Mouse (Mus musculus): ENCODE measurements around the gene Rbm45. TPM values are rescaled to one million over a fixed set of nuclear protein-coding genes. Genes with fewer than 3 reads are reported as not detected.

The Rbm45 gene
- total RNA-seq, 2 experiments from 2014 or later: 36.2 to 38.1 TPM

DNA sequence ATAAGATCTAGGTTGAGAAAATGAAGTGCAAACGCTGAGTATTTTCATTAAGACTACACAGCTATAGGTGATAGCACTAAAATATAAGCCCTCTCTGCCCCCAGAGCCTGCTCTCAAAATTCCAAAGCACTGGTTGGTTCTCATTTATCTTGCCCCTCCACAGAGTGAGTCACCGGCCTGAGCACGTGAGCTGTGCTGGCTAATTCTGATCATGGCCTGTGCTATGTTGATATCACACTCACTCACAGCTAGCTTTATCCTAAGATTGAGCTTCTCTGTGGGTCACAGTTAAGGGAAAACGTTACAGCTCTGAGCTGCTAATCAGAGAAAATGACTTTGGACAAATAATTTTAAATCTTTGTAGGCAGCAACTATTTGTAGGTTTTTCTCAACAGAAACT lies 2.5 kb downstream of the Rbm45 start:
- no peak for DNase-seq (ENCODE audit: low spot score in 2 of 2)
- intact Hi-C loops (cut with DNase I): no loop called here

DNA sequence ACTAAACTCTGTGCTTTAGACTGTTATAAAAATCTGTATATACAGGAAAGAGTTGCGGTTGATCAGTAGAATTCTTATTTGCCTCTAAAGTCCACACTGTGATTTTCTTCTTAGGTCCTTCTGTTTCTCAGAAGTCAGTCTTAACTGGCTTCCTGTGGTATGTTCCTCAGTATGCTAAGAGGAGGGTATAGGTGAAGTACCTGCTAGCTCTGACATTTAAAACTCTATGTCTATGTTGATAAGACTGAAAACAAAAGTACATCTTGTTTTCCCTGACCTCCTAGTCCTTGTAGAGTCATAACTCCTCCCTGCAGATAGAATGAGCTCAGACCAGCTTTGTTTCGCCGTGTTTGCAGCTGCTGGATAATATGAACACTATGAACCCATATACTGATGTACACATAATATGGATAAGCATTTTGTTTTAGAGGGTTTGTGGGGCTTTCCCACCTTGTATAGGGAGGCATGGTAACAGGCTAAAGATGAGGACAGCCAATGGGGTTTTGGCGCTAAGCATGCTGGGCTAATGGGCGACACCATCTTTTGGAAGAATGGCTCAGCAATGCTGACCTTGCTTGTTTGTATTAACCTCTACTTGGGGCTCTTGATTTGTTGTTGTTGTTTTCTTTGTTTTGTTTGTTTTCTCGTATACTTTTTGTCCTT lies 4.9 kb downstream of the Rbm45 start:
- intact Hi-C loops (cut with DNase I): no loop called here
- no peak for DNase-seq (ENCODE audit: low spot score in 2 of 2)

- no peak for DNase-seq (ENCODE audit: low spot score in 2 of 2)
- intact Hi-C loops (cut with DNase I): no loop called here
Measured at GRCm38 (mm10) chr2:76378646-76379045, 8.9 kb downstream of the Rbm45 start.

- intact Hi-C loops (cut with DNase I): no loop called here
- DNase-seq (ENCODE audit: low spot score in 2 of 2): no peak
Measured at GRCm38 (mm10) chr2:76386531-76386930, 16.7 kb downstream of the Rbm45 start.

DNA sequence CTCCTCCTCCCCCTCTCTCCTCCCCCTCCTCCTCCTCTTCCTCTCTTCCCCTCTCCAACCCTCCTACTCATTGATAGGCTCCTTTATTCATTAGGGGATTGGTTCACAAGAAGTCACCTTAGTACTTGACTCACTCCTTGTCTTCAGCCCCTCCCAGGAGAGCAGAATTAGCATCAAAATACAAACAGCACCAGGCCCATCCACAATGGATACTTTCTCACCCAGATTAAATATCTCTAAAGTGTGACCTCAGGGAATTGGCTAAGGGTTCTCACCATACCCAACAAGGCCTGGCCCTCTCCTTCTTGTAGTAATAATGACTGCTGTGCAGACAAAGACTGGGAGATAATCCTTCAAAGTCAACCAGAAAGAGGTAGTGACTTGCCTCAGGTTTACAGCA lies 30.4 kb downstream of the Rbm45 start:
- no peak for DNase-seq (ENCODE audit: low spot score in 2 of 2)
- intact Hi-C loops (cut with DNase I): no loop called here

GRCm38 (mm10) chr2:76405596-76406150 lies 35.9 kb downstream of the Rbm45 start:
- intact Hi-C loops (cut with DNase I): loop anchor here (2.0 kb wide), 1 partner anchor 35 kb away; no protein-coding TSS in a partner anchor
- peak; percentile 11 to 24 for DNase-seq (ENCODE audit: low spot score in 2 of 2)

- intact Hi-C loops (cut with DNase I): loop anchor here (2.0 kb wide), 1 partner anchor 36 kb away; no protein-coding TSS in a partner anchor
- peak; percentile 74 to 87 for DNase-seq (ENCODE audit: low spot score in 2 of 2)
Measured at GRCm38 (mm10) chr2:76406151-76406936, 36.6 kb downstream of the Rbm45 start, which contains the start of gene Osbpl6. TSS of gene Osbpl6 (plus strand) at chr2:76406508.

- intact Hi-C loops (cut with DNase I): loop anchor here (2.0 kb wide), 1 partner anchor 36 kb away; no protein-coding TSS in a partner anchor
- peak; percentile 77 to 81 for DNase-seq (ENCODE audit: low spot score in 2 of 2)
Measured at GRCm38 (mm10) chr2:76406937-76407441, 37.2 kb downstream of the Rbm45 start.

DNA sequence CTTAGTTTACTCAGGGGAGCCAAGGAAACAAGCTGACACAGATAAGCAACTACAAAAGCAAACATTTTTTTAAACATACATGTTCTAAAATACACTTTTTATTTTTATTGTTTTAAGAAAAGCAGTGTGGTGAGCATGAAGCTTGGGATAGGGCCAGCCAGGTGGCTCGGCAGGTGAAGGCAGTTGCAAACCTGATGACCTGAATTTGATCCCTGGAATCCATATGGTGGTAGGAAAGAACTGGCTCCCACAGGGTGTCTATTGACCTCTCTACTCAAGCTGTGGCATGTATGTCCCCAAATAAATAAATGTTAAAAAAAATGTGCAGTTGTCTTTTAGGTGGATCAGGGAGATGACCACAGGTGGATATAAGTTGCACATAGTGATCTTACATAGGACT lies 39.7 kb downstream of the Rbm45 start:
- intact Hi-C loops (cut with DNase I): no loop called here
- DNase-seq (ENCODE audit: low spot score in 2 of 2): no peak

- intact Hi-C loops (cut with DNase I): no loop called here
- DNase-seq (ENCODE audit: low spot score in 2 of 2): no peak
Measured at GRCm38 (mm10) chr2:76409986-76410385, 40.2 kb downstream of the Rbm45 start.

DNA sequence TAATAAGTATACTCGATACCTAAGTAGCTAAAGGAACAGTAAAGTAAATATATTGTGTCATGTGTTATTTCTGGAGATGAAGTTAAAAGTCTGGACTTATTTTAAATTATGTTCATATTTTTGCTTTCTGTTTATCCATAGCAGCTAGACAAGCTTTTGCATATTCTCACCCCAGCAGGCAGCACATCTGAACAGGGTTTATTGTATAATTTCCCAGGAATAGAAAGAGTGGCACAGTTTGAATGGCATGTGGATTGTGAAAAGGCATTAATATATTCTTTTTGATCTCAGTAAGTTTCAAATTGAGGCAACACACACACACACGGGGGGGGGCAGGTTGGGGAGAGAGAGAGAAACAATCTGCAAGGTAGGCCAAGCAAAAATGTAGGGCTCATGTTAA lies 43.1 kb downstream of the Rbm45 start:
- DNase-seq (ENCODE audit: low spot score in 2 of 2): no peak
- intact Hi-C loops (cut with DNase I): no loop called here

- DNase-seq (ENCODE audit: low spot score in 2 of 2): no peak
- intact Hi-C loops (cut with DNase I): no loop called here
Measured at GRCm38 (mm10) chr2:76417446-76418141, 47.8 kb downstream of the Rbm45 start.

DNA sequence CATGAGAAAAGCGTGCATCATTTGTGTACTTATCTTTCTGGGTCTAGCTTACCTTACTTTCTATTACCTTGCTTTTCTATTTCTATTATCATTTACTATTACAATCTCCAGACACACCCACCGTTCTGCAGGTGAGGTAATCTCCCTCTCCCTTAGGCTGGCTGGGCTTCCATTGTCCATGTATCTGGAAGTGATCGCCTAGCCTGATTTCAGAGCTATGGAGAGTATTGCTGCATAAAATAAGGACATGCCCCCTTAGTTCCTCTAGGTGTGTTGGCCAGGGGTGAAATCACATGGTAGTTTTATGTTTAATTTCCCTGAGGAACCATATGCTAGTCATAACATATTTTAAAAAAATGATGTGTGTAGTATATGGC lies 48.3 kb downstream of the Rbm45 start:
- intact Hi-C loops (cut with DNase I): no loop called here
- DNase-seq (ENCODE audit: low spot score in 2 of 2): no peak

- intact Hi-C loops (cut with DNase I): no loop called here
- DNase-seq (ENCODE audit: low spot score in 2 of 2): no peak
Measured at GRCm38 (mm10) chr2:76421411-76421924, 51.7 kb downstream of the Rbm45 start.

- intact Hi-C loops (cut with DNase I): no loop called here
Measured at GRCm38 (mm10) chr2:76426816-76427215, 57.0 kb downstream of the Rbm45 start.

DNA sequence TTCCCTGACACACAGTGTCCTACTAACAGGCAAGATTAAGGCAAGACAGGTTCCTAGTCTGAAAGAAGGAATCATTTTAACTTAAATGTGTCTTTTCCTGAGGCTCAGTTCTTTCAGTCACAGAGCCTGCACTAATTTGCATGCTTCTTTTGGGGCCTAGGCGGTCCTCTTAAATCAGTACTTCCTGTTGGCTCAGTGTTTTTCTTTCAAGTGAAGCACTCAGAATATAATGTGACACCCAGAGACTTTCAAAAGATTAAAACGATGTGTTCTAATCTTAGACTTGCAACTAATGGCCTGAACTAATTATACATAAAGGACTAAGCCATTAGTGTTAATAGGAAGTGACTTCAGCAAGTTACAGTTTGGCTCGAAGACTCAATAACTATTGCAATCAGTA lies 59.5 kb downstream of the Rbm45 start:
- no peak for DNase-seq (ENCODE audit: low spot score in 2 of 2)
- intact Hi-C loops (cut with DNase I): no loop called here

More at GRCm38 (mm10) chr2:76426816-76427215, 57.0 kb downstream of the Rbm45 start:
- no peak for DNase-seq (ENCODE audit: low spot score in 2 of 2)

GRCm38 (mm10) chr2:76429855-76430254 lies 60.1 kb downstream of the Rbm45 start:
- no peak for DNase-seq (ENCODE audit: low spot score in 2 of 2)
- intact Hi-C loops (cut with DNase I): no loop called here

DNA sequence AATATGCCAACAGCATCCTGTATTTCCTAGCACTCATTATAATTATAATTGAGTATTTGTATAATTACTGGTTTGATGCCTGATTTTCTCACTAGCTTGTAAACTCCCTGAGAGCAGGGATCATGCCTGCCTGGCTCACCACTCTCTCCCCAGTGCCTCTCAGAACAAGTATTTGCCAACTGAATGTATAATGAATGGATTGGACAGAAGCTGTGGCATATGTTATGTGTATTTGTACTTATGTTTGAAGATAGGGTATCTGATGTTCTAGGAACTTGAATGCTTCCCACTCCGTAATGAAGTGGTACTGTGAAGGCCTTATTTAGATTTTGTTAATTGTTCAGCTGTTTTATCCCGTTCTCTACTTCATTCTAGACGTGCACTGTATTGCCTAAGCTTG lies 60.8 kb downstream of the Rbm45 start:
- intact Hi-C loops (cut with DNase I): no loop called here
- DNase-seq (ENCODE audit: low spot score in 2 of 2): no peak
